Mouse (Mus musculus) limb, embryonic 15.5 days (tissue): ENCODE results near the gene Icam2. TPM values are rescaled to one million over a fixed set of nuclear protein-coding genes. Genes with fewer than 3 reads are reported as not detected.
"Not testable (repeated sequence)": the region's sequence is repeated elsewhere in the genome, so short reads cannot be mapped to it uniquely, and the experiment has no call there.

Experiments
- ATAC-seq: fragments of 200-750 bp; cut with Nextera tagmentation; 2 replicates; pipeline ENCODE4 v1.8.0; 2017; ENCODE audit warnings: low read depth, moderate TSS enrichment; ENCODE audit not compliant: insufficient number of reproducible peaks, low FRiP score, low TSS enrichment
- H3K27ac ChIP-seq: fragments of 300-500 bp; sonication (generic); 2 replicates; pipeline ENCODE4 v1.5.1; 2015; ENCODE audit warnings: moderate library complexity, mild to moderate bottlenecking, inconsistent platforms
- H3K27me3 ChIP-seq: fragments of 300-500 bp; sonication (generic); 2 replicates; pipeline ENCODE4 v1.6.1; 2015; ENCODE audit warnings: inconsistent platforms
- H3K36me3 ChIP-seq: fragments of 300-500 bp; sonication (generic); 2 replicates; pipeline ENCODE4 v1.6.1; 2015; ENCODE audit warnings: inconsistent platforms
- H3K4me1 ChIP-seq: fragments of 300-500 bp; sonication (generic); 2 replicates; pipeline ENCODE4 v1.6.1; 2015; ENCODE audit warnings: inconsistent platforms
- H3K4me2 ChIP-seq: fragments of 300-500 bp; sonication (generic); 2 replicates; pipeline ENCODE4 v1.6.1; 2015; ENCODE audit warnings: mild to moderate bottlenecking, inconsistent platforms
- H3K4me3 ChIP-seq: fragments of 300-500 bp; sonication (generic); 2 replicates; pipeline ENCODE4 v1.5.1; 2015; ENCODE audit warnings: mild to moderate bottlenecking, inconsistent platforms
- H3K9ac ChIP-seq: fragments of 300-500 bp; sonication (generic); 2 replicates; pipeline ENCODE4 v1.6.1; 2015; ENCODE audit warnings: inconsistent platforms
- H3K9me3 ChIP-seq: fragments of 300-500 bp; sonication (generic); 2 replicates; pipeline ENCODE4 v1.6.1; 2016; ENCODE audit warnings: inconsistent platforms
- WGBS: fragments of 180-500 bp; shearing (Covaris S2); methylation state at CpG from one replicate; pipeline ENCODE4 v1.1.7; 2015; 5-methylcytosine and 5-hydroxymethylcytosine counted together
- polyA plus RNA-seq: library from polyadenylated mRNA; unstranded; fragments of >200 nt; fragmentation: Nextera tagmentation; extraction: Ambion mirVana; gene quantifications from 2 replicates; pipeline ENCODE4 v1.2.1, GENCODE M21; 2015

The Icam2 gene
- polyA plus RNA-seq, 1 experiment from 2014 or later = 39.1 TPM

- Histone ChIP-seq H3K4me1 (no peaks in the 10 kb centered on the region), H3K4me3 (no peak overlapping the region), H3K27me3 (no peaks in the 10 kb centered on the region), H3K4me2 (no peak overlapping the region), H3K9me3 (no peaks in the 10 kb centered on the region), H3K9ac (no peak overlapping the region), H3K36me3 (peaks cover 19% of the 10 kb centered on the region), H3K27ac (no peak overlapping the region)
- WGBS = 73% methylated on average over 3 of the region's 3 CpGs
- ATAC-seq = no peak
These were observed 28.5 kb upstream of the Icam2 start for GRCm38 (mm10) chr11:106416331-106416730.

GRCm38 (mm10) chr11:106412641-106413360 is 24.9 kb upstream of the Icam2 start:
- H3K4me2 ChIP-seq = no peak overlapping the region
- H3K4me1 ChIP-seq = no peaks in the 10 kb centered on the region
- 90% methylated on average over 3 of the region's 3 CpGs for WGBS
- no peak overlapping the region for H3K4me3 ChIP-seq
- peaks cover 29% of the 10 kb centered on the region for H3K36me3 ChIP-seq
- no peak for ATAC-seq
- H3K9me3 ChIP-seq = no peaks in the 10 kb centered on the region
- H3K27ac ChIP-seq = no peak overlapping the region
- no peak overlapping the region for H3K9ac ChIP-seq
- H3K27me3 ChIP-seq = no peaks in the 10 kb centered on the region

- Histone ChIP-seq H3K36me3 (peaks cover 41% of the 10 kb centered on the region), H3K9me3 (no peaks in the 10 kb centered on the region), H3K27me3 (no peaks in the 10 kb centered on the region), H3K9ac (no peak overlapping the region), H3K4me1 (no peaks in the 10 kb centered on the region), H3K27ac (no peak overlapping the region), H3K4me3 (no peak overlapping the region), H3K4me2 (no peak overlapping the region)
- ATAC-seq = no peak
- WGBS = 78% methylated on average over 2 of the region's 2 CpGs
These were observed 23.3 kb upstream of the Icam2 start for GRCm38 (mm10) chr11:106411157-106411556.

- 79% methylated on average over 3 of the region's 3 CpGs for WGBS
- Histone ChIP-seq H3K9me3 (no peaks in the 10 kb centered on the region), H3K4me3 (no peak overlapping the region), H3K4me2 (no peak overlapping the region), H3K4me1 (no peaks in the 10 kb centered on the region), H3K36me3 (peaks cover 45% of the 10 kb centered on the region), H3K27me3 (no peaks in the 10 kb centered on the region), H3K27ac (no peak overlapping the region), H3K9ac (no peak overlapping the region)
- ATAC-seq = no peak
These were observed 22.6 kb upstream of the Icam2 start for GRCm38 (mm10) chr11:106410507-106410906.

GRCm38 (mm10) chr11:106410011-106410410 is 22.1 kb upstream of the Icam2 start:
- no peaks in the 10 kb centered on the region for H3K27me3 ChIP-seq
- no peaks in the 10 kb centered on the region for H3K4me1 ChIP-seq
- no peak for ATAC-seq
- no peak overlapping the region for H3K27ac ChIP-seq
- peaks cover 49% of the 10 kb centered on the region for H3K36me3 ChIP-seq
- H3K4me3 ChIP-seq = no peak overlapping the region
- 82% methylated on average over 4 of the region's 4 CpGs for WGBS
- no peak overlapping the region for H3K4me2 ChIP-seq
- H3K9ac ChIP-seq = no peak overlapping the region
- H3K9me3 ChIP-seq = no peaks in the 10 kb centered on the region

GRCm38 (mm10) chr11:106398481-106398880 is 10.6 kb upstream of the Icam2 start:
- WGBS = 96% methylated on average over 8 of the region's 8 CpGs
- Histone ChIP-seq H3K27me3 (no peaks in the 10 kb centered on the region), H3K9ac (no peak overlapping the region), H3K4me1 (no peaks in the 10 kb centered on the region), H3K4me2 (no peak overlapping the region), H3K27ac (no peak overlapping the region), H3K36me3 (peaks cover 40% of the 10 kb centered on the region), H3K9me3 (no peaks in the 10 kb centered on the region), H3K4me3 (no peak overlapping the region)
- ATAC-seq = no peak

GRCm38 (mm10) chr11:106397656-106398055 is 9.8 kb upstream of the Icam2 start:
- Histone ChIP-seq H3K9me3 (no peaks in the 10 kb centered on the region), H3K4me1 (no peaks in the 10 kb centered on the region), H3K27ac (no peak overlapping the region), H3K9ac (no peak overlapping the region), H3K4me2 (no peak overlapping the region), H3K27me3 (no peaks in the 10 kb centered on the region), H3K4me3 (no peak overlapping the region), H3K36me3 (peaks cover 36% of the 10 kb centered on the region)
- WGBS = 85% methylated on average over 3 of the region's 3 CpGs
- no peak for ATAC-seq

- WGBS = 78% methylated on average over 2 of the region's 2 CpGs
- not testable (repeated sequence) for H3K27me3 ChIP-seq, H3K4me1 ChIP-seq, H3K9ac ChIP-seq, H3K4me3 ChIP-seq, H3K9me3 ChIP-seq, ATAC-seq, H3K4me2 ChIP-seq, H3K27ac ChIP-seq
- peaks cover 21% of the 10 kb centered on the region for H3K36me3 ChIP-seq
These were observed 6.2 kb upstream of the Icam2 start for GRCm38 (mm10) chr11:106394055-106394454.

GRCm38 (mm10) chr11:106393331-106393616 is 5.4 kb upstream of the Icam2 start:
- no peak overlapping the region for H3K27ac ChIP-seq
- ATAC-seq = no peak
- H3K4me3 ChIP-seq = no peak overlapping the region
- peaks cover 8% of the 10 kb centered on the region for H3K4me1 ChIP-seq
- H3K9ac ChIP-seq = no peak overlapping the region
- WGBS = 50% methylated on average over 4 of the region's 4 CpGs
- H3K36me3 ChIP-seq = peaks cover 13% of the 10 kb centered on the region
- H3K9me3 ChIP-seq = no peaks in the 10 kb centered on the region
- H3K27me3 ChIP-seq = no peaks in the 10 kb centered on the region
- H3K4me2 ChIP-seq = no peak overlapping the region

- 0 out of 2 replicates have a peak, but pooled peaks cover 8% of the 10 kb centered on the region for H3K36me3 ChIP-seq
- ATAC-seq = no peak
- H3K27ac ChIP-seq = no peak overlapping the region
- no peaks in the 10 kb centered on the region for H3K9me3 ChIP-seq
- no peaks in the 10 kb centered on the region for H3K27me3 ChIP-seq
- WGBS = 66% methylated on average over 7 of the region's 7 CpGs
- H3K4me3 ChIP-seq = no peak overlapping the region
- H3K4me2 ChIP-seq = no peak overlapping the region
- H3K9ac ChIP-seq = no peak overlapping the region
- H3K4me1 ChIP-seq = peaks cover 8% of the 10 kb centered on the region
These were observed 4.9 kb upstream of the Icam2 start for GRCm38 (mm10) chr11:106392597-106393330.

- Histone ChIP-seq H3K9ac (no peak overlapping the region), H3K27ac (no peak overlapping the region), H3K4me1 (peaks cover 8% of the 10 kb centered on the region), H3K4me2 (no peak overlapping the region), H3K36me3 (0 out of 2 replicates have a peak, but pooled peaks cover 6% of the 10 kb centered on the region), H3K27me3 (no peaks in the 10 kb centered on the region), H3K4me3 (no peak overlapping the region), H3K9me3 (no peaks in the 10 kb centered on the region)
- ATAC-seq = 0 out of 2 replicates have a peak, but pooled peaks have one; percentile 56
- 32% methylated on average over 6 of the region's 6 CpGs for WGBS
These were observed 3.8 kb upstream of the Icam2 start for GRCm38 (mm10) chr11:106391546-106392188.

- WGBS = 44% methylated on average over 3 of the region's 3 CpGs
- no peaks in the 10 kb centered on the region for H3K27me3 ChIP-seq
- H3K36me3 ChIP-seq = 0 out of 2 replicates have a peak, but pooled peaks cover 6% of the 10 kb centered on the region
- H3K4me1 ChIP-seq = peaks cover 8% of the 10 kb centered on the region
- no peak overlapping the region for H3K9ac ChIP-seq
- H3K4me2 ChIP-seq = no peak overlapping the region
- H3K27ac ChIP-seq = no peak overlapping the region
- no peaks in the 10 kb centered on the region for H3K9me3 ChIP-seq
- no peak for ATAC-seq
- H3K4me3 ChIP-seq = no peak overlapping the region
These were observed 2.9 kb upstream of the Icam2 start for GRCm38 (mm10) chr11:106390757-106391156.
